Mouse (Mus musculus): Measurements from ENCODE around the gene Meox1. TPM values are rescaled to one million over a fixed set of nuclear protein-coding genes. Genes with fewer than 3 reads are reported as not detected.

Meox1 gene
- total and polyA plus RNA-seq, 3 experiments = not detected

- Histone ChIP-seq H3K4me3 (ENCODE audit: control insufficient read depth in 1 of 2, insufficient read depth in 1 of 2, low read depth in 2 of 2, low read length in 2 of 2) (no peak overlapping the region), H3K9ac (ENCODE audit: control insufficient read depth, low read depth, low read length, poor library complexity, severe bottlenecking) (no peak overlapping the region), H3K4me1 (ENCODE audit: control insufficient read depth in 1 of 2, insufficient read depth in 2 of 2, low read length in 2 of 2) (no peaks in the 10 kb centered on the region), H3K27me3 (ENCODE audit: control insufficient read depth in 1 of 2, insufficient read depth in 2 of 2, low read length in 2 of 2) (no peaks in the 10 kb centered on the region), H3K79me2 (ENCODE audit: control insufficient read depth, insufficient read depth, low read length, poor library complexity) (no peaks in the 10 kb centered on the region), H3K9me3 (replicated peaks; ENCODE audit: insufficient read depth, low read length) (no peaks in the 10 kb centered on the region), H3K27ac (ENCODE audit: control insufficient read depth, low read depth, low read length) (no peak overlapping the region), H3K36me3 (ENCODE audit: control insufficient read depth in 1 of 2, insufficient read depth in 2 of 2, low read length in 2 of 2) (no peaks in the 10 kb centered on the region)
- TF ChIP-seq ZNF384 (IDR thresholded peaks at IDR 0.05; ENCODE audit: low read depth, low read length) (peak; percentile 51; the same call in 1 of the 2 replicates), POLR2A (IDR thresholded peaks at IDR 0.05; ENCODE audit: control insufficient read depth in 1 of 2, insufficient read depth in 1 of 2, low read depth in 1 of 2, low read length in 2 of 2, poor library complexity in 1 of 2) (no peak)
- no peak for DNase-seq (ENCODE audit: low read depth, low spot score)
Observed at GRCm38 (mm10) chr11:101926951-101927589, 32.9 kb upstream of the Meox1 start.

GRCm38 (mm10) chr11:101925636-101926035 lies 31.5 kb upstream of the Meox1 start:
- no peaks in the 10 kb centered on the region for H3K79me2 ChIP-seq (ENCODE audit: control insufficient read depth, insufficient read depth, low read length, poor library complexity)
- 0 out of 4 replicates have a peak, but pooled peaks cover 0 to 3% of the 10 kb centered on the region in 2 experiments for H3K27me3 ChIP-seq (ENCODE audit: control insufficient read depth in 1 of 2, insufficient read depth in 2 of 2, low read length in 2 of 2)
- H3K9ac ChIP-seq (ENCODE audit: control insufficient read depth, low read depth, low read length, poor library complexity, severe bottlenecking) = no peak overlapping the region
- H3K27ac ChIP-seq (ENCODE audit: control insufficient read depth, low read depth, low read length) = no peak overlapping the region
- no peak overlapping the region for H3K4me3 ChIP-seq (ENCODE audit: control insufficient read depth in 1 of 2, insufficient read depth in 1 of 2, low read depth in 2 of 2, low read length in 2 of 2)
- TF ChIP-seq RCOR1 (IDR thresholded peaks at IDR 0.05; ENCODE audit: low read depth, low read length) (no peak), USF1 (IDR thresholded peaks at IDR 0.05; ENCODE audit: low read depth, low read length) (no peak), RAD21 (IDR thresholded peaks at IDR 0.05; ENCODE audit: low read depth, low read length) (no peak), TCF12 (IDR thresholded peaks at IDR 0.05; ENCODE audit: low read depth, low read length) (no peak), ZMIZ1 (IDR thresholded peaks at IDR 0.05; ENCODE audit: low read depth, low read length) (no peak), POLR2A (IDR thresholded peaks at IDR 0.05; ENCODE audit: control insufficient read depth in 1 of 2, insufficient read depth in 1 of 2, low read depth in 1 of 2, low read length in 2 of 2, poor library complexity in 1 of 2) (no peak), MEF2A (IDR thresholded peaks at IDR 0.05; ENCODE audit: extremely low read depth, insufficient replicate concordance, low read depth, low read length, poor library complexity, severe bottlenecking) (no peak), MYB (IDR thresholded peaks at IDR 0.05; ENCODE audit: low read depth, low read length) (no peak), JUND (IDR thresholded peaks at IDR 0.05; ENCODE audit: low read depth, low read length) (no peak), E2F4 (IDR thresholded peaks at IDR 0.05; ENCODE audit: borderline replicate concordance, low read depth, low read length) (no peak), NRF1 (IDR thresholded peaks at IDR 0.05; ENCODE audit: insufficient read depth, low read depth, low read length, poor library complexity, severe bottlenecking) (no peak)
- H3K36me3 ChIP-seq (ENCODE audit: control insufficient read depth in 1 of 2, insufficient read depth in 2 of 2, low read length in 2 of 2) = no peaks in the 10 kb centered on the region
- H3K9me3 ChIP-seq (replicated peaks; ENCODE audit: insufficient read depth, low read length) = no peaks in the 10 kb centered on the region
- DNase-seq (ENCODE audit: low read depth, low spot score) = no peak
- H3K4me1 ChIP-seq (ENCODE audit: control insufficient read depth in 1 of 2, insufficient read depth in 2 of 2, low read length in 2 of 2) = no peaks in the 10 kb centered on the region

GRCm38 (mm10) chr11:101924441-101924976 lies 30.3 kb upstream of the Meox1 start:
- H3K9ac ChIP-seq (ENCODE audit: control insufficient read depth, low read depth, low read length, poor library complexity, severe bottlenecking) = no peak overlapping the region
- TF ChIP-seq SMC3 (IDR thresholded peaks at IDR 0.05; ENCODE audit: low read depth, low read length) (no peak), RAD21 (IDR thresholded peaks at IDR 0.05; ENCODE audit: low read depth, low read length) (no peak), CTCF (IDR thresholded peaks at IDR 0.05 in 2 of 3, conservative IDR thresholded peaks at IDR 0.05 in 1 of 3; ENCODE audit: control insufficient read depth in 1 of 3, insufficient read depth in 1 of 3, low read depth in 2 of 3, low read length in 3 of 3, poor library complexity in 1 of 3, severe bottlenecking in 1 of 3) (peak; percentile 6 to 44 (median 18); a peak in 3 of 6 replicates), CHD2 (IDR thresholded peaks at IDR 0.05; ENCODE audit: low read length) (no peak)
- H3K27ac ChIP-seq (ENCODE audit: control insufficient read depth, low read depth, low read length) = no peak overlapping the region
- H3K4me1 ChIP-seq (ENCODE audit: control insufficient read depth in 1 of 2, insufficient read depth in 2 of 2, low read length in 2 of 2) = no peaks in the 10 kb centered on the region
- H3K36me3 ChIP-seq (ENCODE audit: control insufficient read depth in 1 of 2, insufficient read depth in 2 of 2, low read length in 2 of 2) = no peaks in the 10 kb centered on the region
- 0 out of 4 replicates have a peak, but pooled peaks cover 0 to 3% of the 10 kb centered on the region in 2 experiments for H3K27me3 ChIP-seq (ENCODE audit: control insufficient read depth in 1 of 2, insufficient read depth in 2 of 2, low read length in 2 of 2)
- no peaks in the 10 kb centered on the region for H3K79me2 ChIP-seq (ENCODE audit: control insufficient read depth, insufficient read depth, low read length, poor library complexity)
- no peak for DNase-seq (ENCODE audit: low read depth, low spot score)
- H3K9me3 ChIP-seq (replicated peaks; ENCODE audit: insufficient read depth, low read length) = no peaks in the 10 kb centered on the region
- no peak overlapping the region for H3K4me3 ChIP-seq (ENCODE audit: control insufficient read depth in 1 of 2, insufficient read depth in 1 of 2, low read depth in 2 of 2, low read length in 2 of 2)
